Mouse (Mus musculus): ENCODE measurements around the gene Hps4.

Gene Hps4

GRCm38 (mm10) chr5:112320936-112321335 lies 21.9 kb upstream of the Hps4 start:
- in situ Hi-C loops (cut with MboI; ENCODE audit: unreplicated experiment in 2 of 2), result loop anchor here (5.0 to 10.0 kb wide), 2 partner anchors 34 to 46 kb away; partner anchors contain the start of gene Tpst2 (in 1 of the 2)

GRCm38 (mm10) chr5:112321376-112321775 lies 21.5 kb upstream of the Hps4 start:
- in situ Hi-C loops (cut with MboI; ENCODE audit: unreplicated experiment in 2 of 2), result loop anchor here (5.0 to 10.0 kb wide), 2 partner anchors 34 to 47 kb away; partner anchors contain the start of gene Tpst2 (in 1 of the 2)

GRCm38 (mm10) chr5:112323246-112323645 lies 19.6 kb upstream of the Hps4 start:
- in situ Hi-C loops (cut with MboI; ENCODE audit: unreplicated experiment in 2 of 2), result loop anchor here (5.0 to 10.0 kb wide), 2 partner anchors 36 to 48 kb away; partner anchors contain the start of gene Tpst2 (in 1 of the 2)

- in situ Hi-C loops (cut with MboI; ENCODE audit: unreplicated experiment in 2 of 2), result loop anchor here (5.0 to 25.0 kb wide), 3 partner anchors 38 to 988 kb away; partner anchors contain the start of genes Pitpnb (in 1 of the 2) and Tpst2 (in 1 of the 2)
Observed at GRCm38 (mm10) chr5:112324637-112325545, 18.0 kb upstream of the Hps4 start.

GRCm38 (mm10) chr5:112325546-112326445 lies 17.1 kb upstream of the Hps4 start, which contains the start of gene Tfip11:
Gene Tfip11, plus strand, starts transcription at chr5:112326358.
- in situ Hi-C loops (cut with MboI; ENCODE audit: unreplicated experiment in 2 of 2), result loop anchor here in 1 of 2 experiments (10.0 to 25.0 kb wide), 2 partner anchors 51 to 988 kb away; partner anchors contain the start of genes Pitpnb and Tpst2

- in situ Hi-C loops (cut with MboI; ENCODE audit: unreplicated experiment in 2 of 2), result loop anchor here in 1 of 2 experiments (10.0 to 25.0 kb wide), 2 partner anchors 52 to 989 kb away; partner anchors contain the start of genes Pitpnb and Tpst2
Observed at GRCm38 (mm10) chr5:112326446-112327009, 16.4 kb upstream of the Hps4 start.

GRCm38 (mm10) chr5:112327854-112328253 lies 15.0 kb upstream of the Hps4 start:
- in situ Hi-C loops (cut with MboI; ENCODE audit: unreplicated experiment in 2 of 2), result loop anchor here in 1 of 2 experiments (10.0 to 25.0 kb wide), 2 partner anchors 53 to 991 kb away; partner anchors contain the start of genes Pitpnb and Tpst2

GRCm38 (mm10) chr5:112329805-112330564 lies 12.9 kb upstream of the Hps4 start:
- in situ Hi-C loops (cut with MboI; ENCODE audit: unreplicated experiment in 2 of 2), result loop anchor here in 1 of 2 experiments (10.0 to 25.0 kb wide), 3 partner anchors 55 to 1405 kb away; partner anchors contain the start of genes Ficd, Pitpnb and Tpst2

- in situ Hi-C loops (cut with MboI; ENCODE audit: unreplicated experiment in 2 of 2), result loop anchor here (5.0 to 25.0 kb wide), 3 partner anchors 93 to 1399 kb away; partner anchors contain the start of genes Ficd (in 1 of the 2) and Pitpnb (in 1 of the 2)
Observed at GRCm38 (mm10) chr5:112335473-112335872, 7.4 kb upstream of the Hps4 start.

GRCm38 (mm10) chr5:112337004-112337403 lies 5.9 kb upstream of the Hps4 start:
- in situ Hi-C loops (cut with MboI; ENCODE audit: unreplicated experiment in 2 of 2), result loop anchor here (5.0 to 25.0 kb wide), 3 partner anchors 95 to 1398 kb away; partner anchors contain the start of genes Ficd (in 1 of the 2) and Pitpnb (in 1 of the 2)

GRCm38 (mm10) chr5:112339215-112339614 lies 3.7 kb upstream of the Hps4 start:
- in situ Hi-C loops (cut with MboI; ENCODE audit: unreplicated experiment in 2 of 2), result loop anchor here (5.0 to 25.0 kb wide), 3 partner anchors 97 to 1396 kb away; partner anchors contain the start of genes Ficd (in 1 of the 2) and Pitpnb (in 1 of the 2)

- in situ Hi-C loops (cut with MboI; ENCODE audit: unreplicated experiment in 2 of 2), result loop anchor here (10.0 to 25.0 kb wide), 2 partner anchors 82 to 1006 kb away; partner anchors contain the start of gene Pitpnb (in 1 of the 2)
Observed at GRCm38 (mm10) chr5:112343205-112343595, 317 bp downstream of the Hps4 start.

GRCm38 (mm10) chr5:112344092-112344960 lies 1.4 kb downstream of the Hps4 start:
- in situ Hi-C loops (cut with MboI; ENCODE audit: unreplicated experiment in 2 of 2), result loop anchor here (10.0 to 25.0 kb wide), 2 partner anchors 80 to 1007 kb away; partner anchors contain the start of gene Pitpnb (in 1 of the 2)

- in situ Hi-C loops (cut with MboI; ENCODE audit: unreplicated experiment in 2 of 2), result loop anchor here (10.0 to 25.0 kb wide), 2 partner anchors 78 to 1009 kb away; partner anchors contain the start of gene Pitpnb (in 1 of the 2)
Observed at GRCm38 (mm10) chr5:112346211-112346965, 3.5 kb downstream of the Hps4 start.

- in situ Hi-C loops (cut with MboI; ENCODE audit: unreplicated experiment in 2 of 2), result loop anchor here (10.0 to 25.0 kb wide), 2 partner anchors 76 to 1012 kb away; partner anchors contain the start of gene Pitpnb (in 1 of the 2)
Observed at GRCm38 (mm10) chr5:112349169-112349568, 6.3 kb downstream of the Hps4 start.

- in situ Hi-C loops (cut with MboI; ENCODE audit: unreplicated experiment in 2 of 2), result loop anchor here in 1 of 2 experiments (25.0 kb wide), 1 partner anchor 968 kb away; no protein-coding TSS in a partner anchor
Observed at GRCm38 (mm10) chr5:112355493-112355892, 12.6 kb downstream of the Hps4 start.

Data from v-Abl transformed pro-B cells (cell line).